Mouse (Mus musculus): ENCODE data around the gene Dgki. TPM values are rescaled to one million over a fixed set of nuclear protein-coding genes. Genes with fewer than 3 reads are reported as not detected.

Gene Dgki
- polyA plus RNA-seq, 1 experiment = 2.0 TPM

GRCm38 (mm10) chr6:37242769-37243121 is 57.2 kb downstream of the Dgki start:
- Histone ChIP-seq H3K9me3 (replicated peaks; ENCODE audit: control insufficient read depth, insufficient read depth, low read length, poor library complexity, severe bottlenecking) (no peaks in the 10 kb centered on the region), H3K27me3 (ENCODE audit: control insufficient read depth, insufficient read depth, low read length, poor library complexity, severe bottlenecking) (no peaks in the 10 kb centered on the region), H3K4me3 (ENCODE audit: low read depth, low read length) (no peak overlapping the region), H3K9ac (ENCODE audit: low read depth, poor library complexity, severe bottlenecking) (no peak overlapping the region), H3K36me3 (ENCODE audit: control insufficient read depth, insufficient read depth, low read length, poor library complexity, severe bottlenecking) (no peaks in the 10 kb centered on the region), H3K27ac (ENCODE audit: insufficient read depth, low read length) (no peak overlapping the region), H3K4me1 (ENCODE audit: control insufficient read depth, insufficient read depth, low read length) (no peaks in the 10 kb centered on the region)
- no peak for TF ChIP-seq POLR2A (IDR thresholded peaks at IDR 0.05; ENCODE audit: insufficient read depth, low read length)

GRCm38 (mm10) chr6:37242100-37242768 is 57.8 kb downstream of the Dgki start:
- Histone ChIP-seq H3K27ac (ENCODE audit: insufficient read depth, low read length) (no peak overlapping the region), H3K9ac (ENCODE audit: low read depth, poor library complexity, severe bottlenecking) (no peak overlapping the region)

GRCm38 (mm10) chr6:37241434-37241833 is 58.5 kb downstream of the Dgki start:
- H3K9me3 ChIP-seq (replicated peaks; ENCODE audit: control insufficient read depth, insufficient read depth, low read length, poor library complexity, severe bottlenecking) = no peaks in the 10 kb centered on the region
- H3K9ac ChIP-seq (ENCODE audit: low read depth, poor library complexity, severe bottlenecking) = no peak overlapping the region
- H3K4me1 ChIP-seq (ENCODE audit: control insufficient read depth, insufficient read depth, low read length) = no peaks in the 10 kb centered on the region
- no peaks in the 10 kb centered on the region for H3K27me3 ChIP-seq (ENCODE audit: control insufficient read depth, insufficient read depth, low read length, poor library complexity, severe bottlenecking)
- H3K4me3 ChIP-seq (ENCODE audit: low read depth, low read length) = no peak overlapping the region
- TF ChIP-seq POLR2A (IDR thresholded peaks at IDR 0.05; ENCODE audit: insufficient read depth, low read length) = no peak
- no peaks in the 10 kb centered on the region for H3K36me3 ChIP-seq (ENCODE audit: control insufficient read depth, insufficient read depth, low read length, poor library complexity, severe bottlenecking)
- no peak overlapping the region for H3K27ac ChIP-seq (ENCODE audit: insufficient read depth, low read length)

More at GRCm38 (mm10) chr6:37242100-37242768, 57.8 kb downstream of the Dgki start:
- Histone ChIP-seq H3K36me3 (ENCODE audit: control insufficient read depth, insufficient read depth, low read length, poor library complexity, severe bottlenecking) (no peaks in the 10 kb centered on the region), H3K27me3 (ENCODE audit: control insufficient read depth, insufficient read depth, low read length, poor library complexity, severe bottlenecking) (no peaks in the 10 kb centered on the region), H3K4me3 (ENCODE audit: low read depth, low read length) (no peak overlapping the region), H3K4me1 (ENCODE audit: control insufficient read depth, insufficient read depth, low read length) (no peaks in the 10 kb centered on the region), H3K9me3 (replicated peaks; ENCODE audit: control insufficient read depth, insufficient read depth, low read length, poor library complexity, severe bottlenecking) (no peaks in the 10 kb centered on the region)
- TF ChIP-seq POLR2A (IDR thresholded peaks at IDR 0.05; ENCODE audit: insufficient read depth, low read length) (no peak), EP300 (IDR thresholded peaks at IDR 0.05; ENCODE audit: insufficient read depth, low read depth, low read length) (no peak), CTCF (IDR thresholded peaks at IDR 0.05; ENCODE audit: low read depth, low read length) (no peak)

GRCm38 (mm10) chr6:37240140-37240539 is 59.8 kb downstream of the Dgki start:
- Histone ChIP-seq H3K4me1 (ENCODE audit: control insufficient read depth, insufficient read depth, low read length) (no peaks in the 10 kb centered on the region), H3K27ac (ENCODE audit: insufficient read depth, low read length) (no peak overlapping the region), H3K9me3 (replicated peaks; ENCODE audit: control insufficient read depth, insufficient read depth, low read length, poor library complexity, severe bottlenecking) (no peaks in the 10 kb centered on the region), H3K36me3 (ENCODE audit: control insufficient read depth, insufficient read depth, low read length, poor library complexity, severe bottlenecking) (no peaks in the 10 kb centered on the region), H3K4me3 (ENCODE audit: low read depth, low read length) (no peak overlapping the region), H3K27me3 (ENCODE audit: control insufficient read depth, insufficient read depth, low read length, poor library complexity, severe bottlenecking) (no peaks in the 10 kb centered on the region), H3K9ac (ENCODE audit: low read depth, poor library complexity, severe bottlenecking) (no peak overlapping the region)
- no peak for TF ChIP-seq CTCF (IDR thresholded peaks at IDR 0.05; ENCODE audit: low read depth, low read length)
- TF ChIP-seq POLR2A (IDR thresholded peaks at IDR 0.05; ENCODE audit: insufficient read depth, low read length) = no peak
- TF ChIP-seq EP300 (IDR thresholded peaks at IDR 0.05; ENCODE audit: insufficient read depth, low read depth, low read length) = no peak

- Histone ChIP-seq H3K4me1 (ENCODE audit: control insufficient read depth, insufficient read depth, low read length) (no peaks in the 10 kb centered on the region), H3K9me3 (replicated peaks; ENCODE audit: control insufficient read depth, insufficient read depth, low read length, poor library complexity, severe bottlenecking) (no peaks in the 10 kb centered on the region), H3K27me3 (ENCODE audit: control insufficient read depth, insufficient read depth, low read length, poor library complexity, severe bottlenecking) (no peaks in the 10 kb centered on the region), H3K9ac (ENCODE audit: low read depth, poor library complexity, severe bottlenecking) (no peak overlapping the region), H3K27ac (ENCODE audit: insufficient read depth, low read length) (no peak overlapping the region), H3K36me3 (ENCODE audit: control insufficient read depth, insufficient read depth, low read length, poor library complexity, severe bottlenecking) (no peaks in the 10 kb centered on the region), H3K4me3 (ENCODE audit: low read depth, low read length) (no peak overlapping the region)
- TF ChIP-seq CTCF (IDR thresholded peaks at IDR 0.05; ENCODE audit: low read depth, low read length) (no peak), POLR2A (IDR thresholded peaks at IDR 0.05; ENCODE audit: insufficient read depth, low read length) (no peak), EP300 (IDR thresholded peaks at IDR 0.05; ENCODE audit: insufficient read depth, low read depth, low read length) (no peak)
Observed at GRCm38 (mm10) chr6:37236893-37237292, 63.1 kb downstream of the Dgki start.

- H3K9ac ChIP-seq (ENCODE audit: low read depth, poor library complexity, severe bottlenecking) = no peak overlapping the region
- H3K4me3 ChIP-seq (ENCODE audit: low read depth, low read length) = no peak overlapping the region
- no peaks in the 10 kb centered on the region for H3K27me3 ChIP-seq (ENCODE audit: control insufficient read depth, insufficient read depth, low read length, poor library complexity, severe bottlenecking)
- H3K9me3 ChIP-seq (replicated peaks; ENCODE audit: control insufficient read depth, insufficient read depth, low read length, poor library complexity, severe bottlenecking) = no peaks in the 10 kb centered on the region
- H3K36me3 ChIP-seq (ENCODE audit: control insufficient read depth, insufficient read depth, low read length, poor library complexity, severe bottlenecking) = no peaks in the 10 kb centered on the region
- no peak overlapping the region for H3K27ac ChIP-seq (ENCODE audit: insufficient read depth, low read length)
- no peak for TF ChIP-seq CTCF (IDR thresholded peaks at IDR 0.05; ENCODE audit: low read depth, low read length)
- TF ChIP-seq EP300 (IDR thresholded peaks at IDR 0.05; ENCODE audit: insufficient read depth, low read depth, low read length) = no peak
- H3K4me1 ChIP-seq (ENCODE audit: control insufficient read depth, insufficient read depth, low read length) = no peaks in the 10 kb centered on the region
Observed at GRCm38 (mm10) chr6:37231148-37231547, 68.8 kb downstream of the Dgki start.
